Mouse (Mus musculus) small intestine, adult 2 months (tissue): ENCODE data around the gene Mcu.

ENCODE experiments used
- CTCF ChIP-seq: fragments of 200-500 bp; IDR thresholded peaks from 2 replicates; pipeline ENCODE4 v1.5.1; 2012; ENCODE audit warnings: low read depth, mild to moderate bottlenecking, control low read depth, inconsistent platforms, low read length, moderate library complexity, mixed read lengths; ENCODE audit not compliant: insufficient replicate concordance, insufficient read length; ENCODE audit errors: extremely low read depth
- POLR2A ChIP-seq: fragments of 200-500 bp; IDR thresholded peaks from 2 replicates; pipeline ENCODE4 v1.6.1; 2012; ENCODE audit warnings: low read depth, mild to moderate bottlenecking, control low read depth, inconsistent platforms, low read length, moderate library complexity

- no peak for TF ChIP-seq CTCF
- no peak for TF ChIP-seq POLR2A
Observed at GRCm38 (mm10) chr10:59540596-59540995, 75.9 kb downstream of the Mcu start.
